In genomic region chr4:107254414-107254813, GRCm38 (mm10) we compare ENCODE assay signal across 8 mouse cellular contexts. TPM values are rescaled to one million over a fixed set of nuclear protein-coding genes. Genes with fewer than 3 reads are reported as not detected.
DNase-seq lines count a peak whose midpoint lies in the region; ATAC-seq lines count a peak whose summit lies in the region.

No protein-coding gene starts in this region.

- no peaks in the 10 kb centered on the region for H3K9me3 ChIP-seq in megakaryocyte, embryonic 14.5 days
- no peaks in the 10 kb centered on the region for H3K9me3 ChIP-seq in limb, embryonic 13.5 days
- no peaks in the 10 kb centered on the region for H3K9me3 ChIP-seq in stomach, embryonic 15.5 days

- peak overlapping the region; percentile 91 for H3K4me3 ChIP-seq in megakaryocyte, embryonic 14.5 days (replicated peaks)
- H3K4me3 ChIP-seq in limb, embryonic 13.5 days = peak overlapping the region; percentile 85
- peak overlapping the region; percentile 89 for H3K4me3 ChIP-seq in stomach, embryonic 15.5 days (replicated peaks)

- no peak for ATAC-seq in megakaryocyte, adult 5-6 weeks (ENCODE audit: poor library complexity, severe bottlenecking)
- no peak for ATAC-seq in limb, embryonic 13.5 days (ENCODE audit: low FRiP score, low read depth)
- ATAC-seq in stomach, embryonic 15.5 days (ENCODE audit: insufficient read depth, low FRiP score, low read depth) = no peak

- H3K27me3 ChIP-seq in megakaryocyte, embryonic 14.5 days (replicated peaks) = no peaks in the 10 kb centered on the region
- H3K27me3 ChIP-seq in limb, embryonic 13.5 days = no peaks in the 10 kb centered on the region
- H3K27me3 ChIP-seq in stomach, embryonic 15.5 days (replicated peaks) = no peaks in the 10 kb centered on the region

- H3K4me2 ChIP-seq in limb, embryonic 13.5 days (replicated peaks) = peak overlapping the region; percentile 67
- H3K4me2 ChIP-seq in stomach, embryonic 15.5 days = peak overlapping the region; percentile 47

- H3K9ac ChIP-seq in limb, embryonic 13.5 days = peak overlapping the region; percentile 85
- H3K9ac ChIP-seq in stomach, embryonic 15.5 days = peak overlapping the region; percentile 51; the same call in 1 of the 2 replicates

- no peaks in the 10 kb centered on the region for H3K36me3 ChIP-seq in megakaryocyte, embryonic 14.5 days (replicated peaks; ENCODE audit: low read length)
- H3K36me3 ChIP-seq in limb, embryonic 13.5 days = no peaks in the 10 kb centered on the region
- H3K36me3 ChIP-seq in stomach, embryonic 15.5 days = no peaks in the 10 kb centered on the region

- H3K4me1 ChIP-seq in megakaryocyte, embryonic 14.5 days = peaks cover 38% of the 10 kb centered on the region
- peaks cover 29% of the 10 kb centered on the region for H3K4me1 ChIP-seq in limb, embryonic 13.5 days
- peaks cover 11% of the 10 kb centered on the region for H3K4me1 ChIP-seq in stomach, embryonic 15.5 days

- 13% methylated on average over 3 of the region's 3 CpGs for WGBS in limb, embryonic 13.5 days
- 26% methylated on average over 3 of the region's 3 CpGs for WGBS in stomach, embryonic 15.5 days

- H3K27ac ChIP-seq in limb, embryonic 13.5 days = peak overlapping the region; percentile 80
- H3K27ac ChIP-seq in stomach, embryonic 15.5 days = peak overlapping the region; percentile 81; the same call in 1 of the 2 replicates

- peak; percentile 11 to 54 for DNase-seq in adrenal gland, adult (ENCODE audit: inconsistent age in 2 of 2, low spot score in 1 of 2)
- no peak for DNase-seq in adrenal gland, postnatal 14 days
- DNase-seq in adrenal gland, postnatal 10 days = no peak
- DNase-seq in gastrocnemius, adult 8-10 months (ENCODE audit: low spot score in 2 of 2) = no peak

RNA-seq across cellular contexts. Expression of gene Hspb11, which starts 1.0 kb away (rescaled TPM):
- total RNA-seq in adrenal gland, postnatal 14 days (2021) = 22.4 and 22.6 TPM in 2 replicates
- polyA plus RNA-seq in megakaryocyte, embryonic 14.5 days (2012; ENCODE audit: insufficient read depth, low replicate concordance) = 5.7 and 19.6 TPM in 2 replicates
- 17.1 and 23.3 TPM in 2 replicates for total RNA-seq in megakaryocyte, adult 5-6 weeks (2015)
- total RNA-seq in megakaryocyte, adult 5-6 weeks (2017) = 8.6 and 15.3 TPM in 2 replicates
- polyA plus RNA-seq in limb, embryonic 13.5 days (2015; fragmentation: Nextera tagmentation; extraction: Ambion mirVana) = 44.0 and 44.9 TPM in 2 replicates
- 32.3 and 34.4 TPM in 2 replicates for polyA plus RNA-seq in stomach, embryonic 15.5 days (2015; fragmentation: Nextera tagmentation; extraction: Ambion mirVana)
- total RNA-seq in adrenal gland, postnatal 10 days (2021) = 10 to 100 TPM; 21.9 to 28.5 TPM
- total RNA-seq in gastrocnemius, adult 8-10 months (2022) = 1 to 10 TPM; 6.2 to 9.1 (median 7.1) TPM

RNA-seq across cellular contexts. Expression of gene Lrrc42, which starts 1.1 kb away (rescaled TPM):
- 28.2 and 32.3 TPM in 2 replicates for total RNA-seq in adrenal gland, postnatal 14 days (2021)
- polyA plus RNA-seq in megakaryocyte, embryonic 14.5 days (2012; ENCODE audit: insufficient read depth, low replicate concordance) = 9.1 and 10.7 TPM in 2 replicates
- 11.0 and 14.4 TPM in 2 replicates for total RNA-seq in megakaryocyte, adult 5-6 weeks (2015)
- 3.2 and 16.3 TPM in 2 replicates for total RNA-seq in megakaryocyte, adult 5-6 weeks (2017)
- polyA plus RNA-seq in limb, embryonic 13.5 days (2015; fragmentation: Nextera tagmentation; extraction: Ambion mirVana) = 102 and 103 TPM in 2 replicates
- polyA plus RNA-seq in stomach, embryonic 15.5 days (2015; fragmentation: Nextera tagmentation; extraction: Ambion mirVana) = 54.4 TPM in 2 replicates
- total RNA-seq in adrenal gland, postnatal 10 days (2021) = 10 to 100 TPM; 29.3 to 29.5 TPM
- 10 to 100 TPM in 1 of 4 experiments, 1 to 10 TPM in 3; 7.1 to 11.4 (median 8.4) TPM for total RNA-seq in gastrocnemius, adult 8-10 months (2022)

RNA-seq across cellular contexts. Expression of gene Ldlrad1, which starts 45.4 kb away (rescaled TPM):
- not detected in 2 replicates for total RNA-seq in adrenal gland, postnatal 14 days (2021)
- polyA plus RNA-seq in megakaryocyte, embryonic 14.5 days (2012; ENCODE audit: insufficient read depth, low replicate concordance) = 0.17 and 1.7 TPM in 2 replicates
- total RNA-seq in megakaryocyte, adult 5-6 weeks (2015) = not detected in 2 replicates
- not detected in 2 replicates for total RNA-seq in megakaryocyte, adult 5-6 weeks (2017)
- not detected in 2 replicates for polyA plus RNA-seq in limb, embryonic 13.5 days (2015; fragmentation: Nextera tagmentation; extraction: Ambion mirVana)
- not detected in 2 replicates for polyA plus RNA-seq in stomach, embryonic 15.5 days (2015; fragmentation: Nextera tagmentation; extraction: Ambion mirVana)
- under 1 TPM in 1 of 2 experiments, not detected in 1; 0.27 TPM for total RNA-seq in adrenal gland, postnatal 10 days (2021)
- not detected for total RNA-seq in gastrocnemius, adult 8-10 months (2022)

RNA-seq across cellular contexts. Expression of gene Dio1, which starts 52.6 kb away (rescaled TPM):
- total RNA-seq in adrenal gland, postnatal 14 days (2021) = 0.49 and 12.0 TPM in 2 replicates
- not detected in 2 replicates for polyA plus RNA-seq in megakaryocyte, embryonic 14.5 days (2012; ENCODE audit: insufficient read depth, low replicate concordance)
- not detected in 2 replicates for total RNA-seq in megakaryocyte, adult 5-6 weeks (2015)
- total RNA-seq in megakaryocyte, adult 5-6 weeks (2017) = not detected in 2 replicates
- not detected in 2 replicates for polyA plus RNA-seq in limb, embryonic 13.5 days (2015; fragmentation: Nextera tagmentation; extraction: Ambion mirVana)
- 0.31 and 0.57 TPM in 2 replicates for polyA plus RNA-seq in stomach, embryonic 15.5 days (2015; fragmentation: Nextera tagmentation; extraction: Ambion mirVana)
- 10 to 100 TPM in 1 of 2 experiments, 1 to 10 TPM in 1; 9.1 to 12.2 TPM for total RNA-seq in adrenal gland, postnatal 10 days (2021)
- under 1 TPM in 1 of 4 experiments, not detected in 3; 0.16 TPM for total RNA-seq in gastrocnemius, adult 8-10 months (2022)

RNA-seq across cellular contexts. Expression of gene Yipf1, which starts 59.7 kb away (rescaled TPM):
- total RNA-seq in adrenal gland, postnatal 14 days (2021) = 51.8 and 68.3 TPM in 2 replicates
- polyA plus RNA-seq in megakaryocyte, embryonic 14.5 days (2012; ENCODE audit: insufficient read depth, low replicate concordance) = 3.1 and 16.3 TPM in 2 replicates
- total RNA-seq in megakaryocyte, adult 5-6 weeks (2015) = 73.0 and 82.7 TPM in 2 replicates
- total RNA-seq in megakaryocyte, adult 5-6 weeks (2017) = 59.2 and 61.3 TPM in 2 replicates
- polyA plus RNA-seq in limb, embryonic 13.5 days (2015; fragmentation: Nextera tagmentation; extraction: Ambion mirVana) = 58.3 and 58.8 TPM in 2 replicates
- 58.2 and 59.1 TPM in 2 replicates for polyA plus RNA-seq in stomach, embryonic 15.5 days (2015; fragmentation: Nextera tagmentation; extraction: Ambion mirVana)
- 10 to 100 TPM; 49.3 to 52.6 TPM for total RNA-seq in adrenal gland, postnatal 10 days (2021)
- total RNA-seq in gastrocnemius, adult 8-10 months (2022) = 1 to 10 TPM; 7.4 to 9.7 (median 8.9) TPM

Comparison
In these comparisons a context has a peak if more than half of its experiments do, and no peak if none do; other contexts are left out.
1. DNase-seq: peak in adrenal gland, adult (2 of 2); none in adrenal gland, postnatal 14 days (single experiment), adrenal gland, postnatal 10 days (single experiment) and gastrocnemius, adult 8-10 months (0 of 2).
2. Peak in every context shown above with its lines, with median percentiles within 50 percentile points of each other: H3K4me3 ChIP-seq.